Mouse (Mus musculus) 3T3-L1 (cell line): Measurements from ENCODE around the gene Ifna11.

Source experiments
- DNase-seq: peaks from one replicate; pipeline ENCODE4 v3.0.0-alpha.2; 2015; ENCODE audit warnings: low read depth, low spot score

The Ifna11 gene

GRCm38 (mm10) chr4:88840058-88840457, 20.3 kb downstream of the Ifna11 start:
- no peak for DNase-seq

GRCm38 (mm10) chr4:88841438-88841911, 21.7 kb downstream of the Ifna11 start, which contains the start of gene Ifna4:
TSS of gene Ifna4 (plus strand) at chr4:88841861.
- DNase-seq, result no peak

GRCm38 (mm10) chr4:88845334-88845733, 25.6 kb downstream of the Ifna11 start:
- peak; percentile 56 for DNase-seq

- no peak for DNase-seq
Observed at GRCm38 (mm10) chr4:88849698-88850097, 29.9 kb downstream of the Ifna11 start, which contains the start of gene Ifna1. TSS of gene Ifna1 (plus strand) at chr4:88850087.

- DNase-seq, result no peak
Observed at GRCm38 (mm10) chr4:88851026-88851763, 31.4 kb downstream of the Ifna11 start.

GRCm38 (mm10) chr4:88859214-88859613, 39.5 kb downstream of the Ifna11 start:
- DNase-seq, result no peak

- no peak for DNase-seq
Observed at GRCm38 (mm10) chr4:88863309-88863708, 43.5 kb downstream of the Ifna11 start.

- DNase-seq, result no peak
Observed at GRCm38 (mm10) chr4:88864599-88864998, 44.8 kb downstream of the Ifna11 start.

GRCm38 (mm10) chr4:88865011-88865569, 45.3 kb downstream of the Ifna11 start:
- no peak for DNase-seq

- DNase-seq, result peak; percentile 87
Observed at GRCm38 (mm10) chr4:88867366-88867925, 47.7 kb downstream of the Ifna11 start.

GRCm38 (mm10) chr4:88867926-88868911, 48.5 kb downstream of the Ifna11 start:
- DNase-seq, result peak; percentile 64
